Mouse (Mus musculus) forebrain, postnatal 0 days (tissue): ENCODE measurements around the gene Atg4d. TPM values are rescaled to one million over a fixed set of nuclear protein-coding genes. Genes with fewer than 3 reads are reported as not detected.
"Not testable (repeated sequence)": the region's sequence is repeated elsewhere in the genome, so short reads cannot be mapped to it uniquely, and the experiment has no call there.

Source experiments
- ATAC-seq: fragments of 200-750 bp; cut with Nextera tagmentation; 2 replicates; pipeline ENCODE4 v1.8.0; 2017; ENCODE audit warnings: mild to moderate bottlenecking, moderate library complexity
- DNase-seq: peaks from one replicate; pipeline ENCODE4 v3.0.0-alpha.2; 2015
- H3K27ac ChIP-seq: fragments of 300-500 bp; sonication (generic); 2 replicates; pipeline ENCODE4 v1.5.1; 2014; ENCODE audit warnings: low read depth, mild to moderate bottlenecking, antibody characterized with exemption, low read length, moderate library complexity, mixed read lengths
- H3K27me3 ChIP-seq: fragments of 300-500 bp; sonication (generic); 2 replicates; pipeline ENCODE4 v1.6.1; 2014; ENCODE audit warnings: mild to moderate bottlenecking, low read length, mixed read lengths; ENCODE audit not compliant: insufficient read depth
- H3K36me3 ChIP-seq: fragments of 300-500 bp; sonication (generic); 2 replicates; pipeline ENCODE4 v1.6.1; 2014; ENCODE audit warnings: mild to moderate bottlenecking, moderate library complexity; ENCODE audit not compliant: insufficient read depth
- H3K4me1 ChIP-seq: fragments of 300-500 bp; sonication (generic); 2 replicates; pipeline ENCODE4 v1.6.1; 2014; ENCODE audit warnings: antibody characterized with exemption; ENCODE audit not compliant: insufficient read depth
- H3K4me2 ChIP-seq: fragments of 300-500 bp; sonication (generic); 2 replicates; pipeline ENCODE4 v1.6.1; 2014; ENCODE audit warnings: low read depth, mild to moderate bottlenecking, moderate library complexity
- H3K4me3 ChIP-seq: fragments of 300-500 bp; sonication (generic); 2 replicates; pipeline ENCODE4 v1.5.1; 2014; ENCODE audit warnings: low read depth, low read length, mixed read lengths
- H3K9ac ChIP-seq: fragments of 300-500 bp; sonication (generic); 2 replicates; pipeline ENCODE4 v1.6.1; 2014; ENCODE audit warnings: mild to moderate bottlenecking
- H3K9me3 ChIP-seq: fragments of 300-500 bp; sonication (generic); 2 replicates; pipeline ENCODE4 v1.6.1; 2016; ENCODE audit warnings: low read length
- CTCF ChIP-seq: sonication (generic); IDR thresholded peaks from 2 replicates; pipeline ENCODE4 v1.5.1; 2016; ENCODE audit warnings: antibody characterized with exemption, control low read depth, low read depth
- WGBS: fragments of 180-500 bp; shearing (Covaris S2); extraction: QIAGEN DNeasy Blood & Tissue Kit; methylation state at CpG from one replicate; pipeline ENCODE4 v1.1.7; 2014; 5-methylcytosine and 5-hydroxymethylcytosine counted together
- polyA plus RNA-seq: library from polyadenylated mRNA; unstranded; fragments of >200 nt; fragmentation: Nextera tagmentation; extraction: Ambion mirVana; gene quantifications from 2 replicates; pipeline ENCODE4 v1.2.1, GENCODE M21; 2015
- total RNA-seq: library from RNA; depleted of rRNA; stranded (reverse); fragments of >200 nt; gene quantifications from 2 replicates; pipeline ENCODE4 v1.2.3, GENCODE M21; 2014

Gene Atg4d
- total and polyA plus RNA-seq, 2 experiments from 2014 or later: 18.7 to 26.4 TPM

DNA sequence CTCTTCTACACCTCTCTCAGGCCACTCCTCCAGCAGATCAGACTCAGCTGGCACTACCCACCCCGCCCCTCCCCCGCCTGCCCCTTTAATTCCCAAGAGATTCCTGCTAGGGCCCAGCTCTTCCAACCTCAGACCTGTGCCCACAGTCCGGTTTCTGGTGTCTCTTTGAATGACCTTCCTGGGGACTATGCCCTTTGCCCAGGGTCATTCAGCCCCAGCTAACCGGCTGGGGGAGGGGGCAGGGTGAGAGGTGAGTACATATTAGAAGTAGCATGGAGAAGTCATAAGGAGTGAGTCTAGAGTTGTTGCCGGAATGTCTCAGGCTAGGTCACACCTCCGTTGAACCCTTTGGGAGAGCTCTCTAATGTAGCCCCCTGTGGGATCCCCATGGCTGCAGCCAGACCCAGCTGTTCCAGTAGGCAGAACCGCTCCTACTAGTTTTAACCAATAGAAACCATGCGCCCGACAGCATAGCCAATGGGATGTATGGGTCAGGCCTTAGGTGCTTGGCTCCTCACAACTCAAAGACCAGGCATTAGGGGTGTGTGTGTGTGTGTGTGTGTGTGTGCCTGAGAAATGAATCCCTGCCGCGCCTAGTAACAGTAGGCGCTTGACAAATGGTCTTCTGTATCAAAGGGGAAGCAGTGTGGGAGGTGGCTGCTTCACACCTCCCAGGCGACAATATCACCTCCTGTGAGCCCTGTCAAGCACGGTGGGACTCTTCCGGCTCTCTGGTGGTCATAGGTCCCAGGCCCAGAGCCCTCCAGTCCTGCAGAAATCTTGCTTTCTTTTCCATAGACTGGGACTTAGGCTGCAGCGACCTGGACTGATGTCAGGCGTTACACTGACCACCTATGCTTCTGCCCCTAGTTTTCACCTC lies 15.2 kb upstream of the Atg4d start:
- H3K9me3 ChIP-seq: no peaks in the 10 kb centered on the region
- peaks cover 44% of the 10 kb centered on the region for H3K27me3 ChIP-seq
- H3K27ac ChIP-seq: no peak overlapping the region
- H3K4me3 ChIP-seq: no peak overlapping the region
- no peak for ATAC-seq
- DNase-seq: no peak
- TF ChIP-seq CTCF: no peak
- WGBS: 45% methylated on average over 17 of the region's 17 CpGs
- no peak overlapping the region for H3K9ac ChIP-seq
- H3K4me1 ChIP-seq: no peaks in the 10 kb centered on the region
- H3K4me2 ChIP-seq: no peak overlapping the region
- no peaks in the 10 kb centered on the region for H3K36me3 ChIP-seq

DNA sequence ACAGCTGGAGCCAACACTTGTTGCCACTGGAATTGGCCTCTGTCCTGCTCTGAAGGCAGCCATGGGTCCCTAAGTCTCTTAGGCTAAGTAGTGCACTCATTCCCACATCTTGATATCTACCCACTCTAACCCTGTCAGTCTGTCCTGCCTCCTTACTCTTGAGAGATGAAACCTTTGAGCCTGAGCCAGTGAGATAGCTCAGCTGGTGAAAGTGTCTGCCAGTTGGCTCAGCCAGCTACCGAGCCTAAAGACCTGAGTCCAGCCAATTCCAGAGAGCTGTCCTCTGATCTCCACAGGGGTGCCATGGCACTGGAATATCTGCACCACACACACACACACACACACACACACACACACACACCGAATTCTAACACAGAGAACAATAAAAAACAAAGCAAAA lies 14.6 kb upstream of the Atg4d start:
- Histone ChIP-seq H3K4me1 (no peaks in the 10 kb centered on the region), H3K4me2 (no peak overlapping the region), H3K4me3 (no peak overlapping the region), H3K9me3 (no peaks in the 10 kb centered on the region), H3K36me3 (no peaks in the 10 kb centered on the region), H3K9ac (no peak overlapping the region), H3K27me3 (peaks cover 38% of the 10 kb centered on the region), H3K27ac (no peak overlapping the region)
- DNase-seq: no peak
- no peak for ATAC-seq
- TF ChIP-seq CTCF: no peak
- WGBS: 36% methylated on average over 2 of the region's 2 CpGs

DNA sequence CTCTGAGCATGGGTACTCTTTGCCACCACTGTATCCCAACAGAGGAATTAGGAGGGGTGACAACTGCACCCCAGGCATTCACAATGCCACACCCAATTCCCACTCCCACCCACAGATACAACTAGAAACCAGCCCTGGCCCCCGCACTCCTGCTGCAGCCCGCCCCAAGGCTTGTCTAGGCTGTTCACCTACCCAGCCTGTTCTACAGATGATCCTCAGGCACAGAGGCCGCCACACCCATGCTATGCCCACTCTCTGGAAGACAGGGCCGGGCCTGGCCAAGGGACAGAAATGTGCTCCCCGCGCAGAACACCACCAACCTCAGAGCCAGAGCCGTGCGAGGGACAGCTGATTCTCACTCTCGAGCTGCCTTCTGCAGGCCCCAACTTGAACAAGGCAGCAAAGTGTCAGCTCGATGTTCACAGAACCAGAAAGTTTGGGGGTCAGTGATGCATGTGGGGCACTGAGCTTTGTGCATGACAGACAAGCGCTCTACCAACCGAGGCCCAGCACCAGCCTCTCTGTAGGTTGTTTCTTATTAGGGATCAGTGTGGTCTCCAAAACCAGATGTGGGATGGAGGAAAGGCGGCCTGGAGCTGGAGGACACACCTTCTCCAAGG lies 13.9 kb upstream of the Atg4d start:
- WGBS: 76% methylated on average over 13 of the region's 13 CpGs
- no peak overlapping the region for H3K27ac ChIP-seq
- no peak overlapping the region for H3K4me2 ChIP-seq

DNA sequence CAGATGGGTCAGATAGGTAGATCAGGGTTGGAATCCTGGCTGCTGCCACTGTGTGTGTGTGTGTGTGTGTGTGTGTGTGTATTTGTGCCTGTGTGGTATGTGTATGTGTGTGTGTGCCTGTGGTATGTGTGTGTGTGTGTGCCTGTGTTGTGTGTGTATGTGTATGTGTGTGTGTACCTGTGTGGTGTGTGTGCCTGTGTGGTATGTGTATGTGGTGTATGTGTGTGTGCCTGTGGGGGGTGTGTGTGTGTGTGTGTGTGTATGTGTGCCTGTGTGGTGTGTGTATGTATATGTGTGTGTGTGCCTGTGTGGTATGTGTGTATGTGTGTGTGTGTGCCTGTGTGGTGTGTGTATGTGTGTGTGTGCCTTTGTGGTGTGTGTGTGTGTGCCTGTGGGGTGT lies 10.4 kb upstream of the Atg4d start:
- TF ChIP-seq CTCF: no peak
- H3K4me1 ChIP-seq: no peaks in the 10 kb centered on the region
- no peak for ATAC-seq
- H3K9ac ChIP-seq: no peak overlapping the region
- H3K9me3 ChIP-seq: no peaks in the 10 kb centered on the region
- H3K27me3 ChIP-seq: peaks cover 2% of the 10 kb centered on the region
- no peak overlapping the region for H3K4me2 ChIP-seq
- H3K27ac ChIP-seq: no peak overlapping the region
- DNase-seq: no peak
- no peaks in the 10 kb centered on the region for H3K36me3 ChIP-seq
- no peak overlapping the region for H3K4me3 ChIP-seq

More for the DNA sequence above, 13.9 kb upstream of the Atg4d start:
- no peaks in the 10 kb centered on the region for H3K4me1 ChIP-seq
- H3K27me3 ChIP-seq: peaks cover 31% of the 10 kb centered on the region
- no peaks in the 10 kb centered on the region for H3K9me3 ChIP-seq
- no peaks in the 10 kb centered on the region for H3K36me3 ChIP-seq
- DNase-seq (no peak), ATAC-seq (no peak)
- no peak overlapping the region for H3K9ac ChIP-seq
- no peak overlapping the region for H3K4me3 ChIP-seq
- TF ChIP-seq CTCF: no peak

DNA sequence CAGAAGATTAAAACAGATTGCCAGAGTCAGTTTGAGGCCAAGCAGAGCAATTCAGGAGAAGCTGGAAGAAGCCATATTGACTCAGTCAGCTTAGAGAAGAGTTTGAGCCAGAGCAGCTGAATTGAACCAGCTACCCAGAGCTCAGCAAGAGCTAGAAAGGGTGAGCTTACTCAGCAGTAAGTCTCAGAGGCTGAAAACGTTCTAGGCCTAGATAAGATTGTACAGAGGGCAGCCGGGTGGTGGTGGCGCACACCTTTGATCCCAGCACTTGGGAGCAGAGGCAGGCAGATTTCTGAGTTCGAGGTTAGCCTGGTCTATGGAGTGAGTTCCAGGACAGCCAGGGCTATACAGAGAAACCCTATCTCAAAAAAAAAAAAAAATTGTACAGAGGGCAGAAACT lies 8.7 kb upstream of the Atg4d start:
- H3K9ac ChIP-seq, H3K9me3 ChIP-seq, H3K27ac ChIP-seq, H3K4me1 ChIP-seq, H3K4me2 ChIP-seq, ATAC-seq, H3K27me3 ChIP-seq, DNase-seq, H3K36me3 ChIP-seq, H3K4me3 ChIP-seq: not testable (repeated sequence)
- 85% methylated on average over 4 of the region's 4 CpGs for WGBS

DNA sequence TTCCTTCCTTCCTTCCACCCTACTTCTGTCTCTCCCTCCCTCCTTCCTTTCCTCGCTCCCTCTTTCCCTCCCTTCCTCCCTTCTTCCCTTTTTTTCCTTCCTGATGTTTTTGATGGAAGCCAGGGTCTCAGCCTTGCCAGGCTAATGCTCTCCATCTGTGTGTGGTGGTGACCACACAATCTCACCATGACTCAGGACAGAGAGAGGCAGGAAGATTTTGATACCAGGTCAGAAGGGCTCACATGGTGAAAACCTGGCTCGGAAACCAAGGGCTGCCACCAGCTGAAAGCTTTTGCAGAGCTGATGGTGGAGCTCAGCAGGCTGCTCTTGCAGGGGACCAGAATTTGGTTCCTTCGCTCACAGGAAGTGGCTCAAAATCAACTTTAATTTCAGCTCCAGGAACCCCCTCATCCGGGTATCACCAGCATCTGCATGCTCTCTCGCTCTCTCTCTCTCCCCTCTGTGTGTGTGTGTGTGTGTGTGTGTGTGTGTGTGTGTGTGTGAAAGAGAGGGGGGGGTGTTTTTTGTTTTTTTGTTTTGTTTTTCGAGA lies 4.5 kb upstream of the Atg4d start:
- Histone ChIP-seq H3K4me2 (no peak overlapping the region), H3K9ac (no peak overlapping the region), H3K4me3 (no peak overlapping the region), H3K27me3 (no peaks in the 10 kb centered on the region), H3K4me1 (peaks cover under 1% of the 10 kb centered on the region; the same call in 1 of the 2 replicates), H3K27ac (no peak overlapping the region), H3K9me3 (no peaks in the 10 kb centered on the region), H3K36me3 (no peaks in the 10 kb centered on the region)
- DNase-seq: no peak
- no peak for TF ChIP-seq CTCF
- WGBS: 73% methylated on average over 6 of the region's 6 CpGs
- ATAC-seq: no peak

DNA sequence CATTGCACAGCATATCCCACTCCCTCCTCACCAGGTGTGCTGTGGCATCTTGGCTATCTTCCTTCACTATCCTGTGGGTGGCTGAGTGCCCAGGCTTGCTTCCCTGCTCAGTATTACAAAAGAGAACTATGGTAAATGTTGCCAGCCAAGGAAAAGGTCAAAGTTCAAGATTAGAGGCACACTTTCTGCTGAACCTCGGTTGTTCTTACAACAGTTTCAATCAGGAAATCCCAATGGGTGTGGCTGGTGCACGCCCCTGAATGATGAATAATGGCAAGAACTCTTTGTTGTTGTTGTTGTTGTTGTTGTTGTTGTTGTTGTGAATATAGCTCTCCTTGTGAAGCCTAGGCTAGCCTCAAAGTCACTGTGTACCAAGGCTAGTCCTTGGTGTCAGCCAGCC lies 3.3 kb upstream of the Atg4d start:
- Histone ChIP-seq H3K4me2 (no peak overlapping the region), H3K27me3 (no peaks in the 10 kb centered on the region), H3K9ac (no peak overlapping the region), H3K4me3 (no peak overlapping the region), H3K9me3 (no peaks in the 10 kb centered on the region), H3K36me3 (no peaks in the 10 kb centered on the region), H3K27ac (no peak overlapping the region), H3K4me1 (peaks cover 11% of the 10 kb centered on the region; the same call in 1 of the 2 replicates)
- DNase-seq (no peak), ATAC-seq (no peak)
- no peak for TF ChIP-seq CTCF
- WGBS: 67% methylated on average over 2 of the region's 2 CpGs
